Comparison of ENCODE assay signal across 9 mouse cellular contexts in genomic region chr1:20995331-20995986, GRCm38 (mm10). TPM values are rescaled to one million over a fixed set of nuclear protein-coding genes. Genes with fewer than 3 reads are reported as not detected.
DNase-seq lines count a peak whose midpoint lies in the region; ATAC-seq lines count a peak whose summit lies in the region.
"Had no signal": no experiment of that assay in that cellular context is flagged by ENCODE, and none has a peak within 500 bp of the region (broad histone marks: within the 10 kb centered on the region; RNA-seq: fewer than 3 reads in every experiment).

No protein-coding gene starts in this region.

- H3K9ac ChIP-seq in lung, embryonic 16.5 days (ENCODE audit: low read length) = no peak overlapping the region

- no peaks in the 10 kb centered on the region for H3K27me3 ChIP-seq in lung, embryonic 16.5 days (ENCODE audit: control insufficient read depth, insufficient read depth, low read depth, low read length)

- H3K36me3 ChIP-seq in lung, embryonic 16.5 days (ENCODE audit: control insufficient read depth, insufficient read depth, low read length) = no peaks in the 10 kb centered on the region

- peak; percentile 48 for ATAC-seq in lung, embryonic 16.5 days (ENCODE audit: low read depth)

- no peak overlapping the region for H3K4me3 ChIP-seq in lung, embryonic 16.5 days (ENCODE audit: low read length)

- no peak overlapping the region for H3K4me2 ChIP-seq in lung, embryonic 16.5 days (ENCODE audit: low read depth, low read length)

- no peak overlapping the region for H3K27ac ChIP-seq in lung, embryonic 16.5 days (ENCODE audit: low read length)

- H3K4me1 ChIP-seq in lung, embryonic 16.5 days (replicated peaks; ENCODE audit: control insufficient read depth, insufficient read depth, low read length) = peaks cover 2% of the 10 kb centered on the region; the same call in 1 of the 2 replicates

- peak; percentile 27 for DNase-seq in adrenal gland, postnatal 14 days
- no peak for DNase-seq in adrenal gland, postnatal 25 days
- peak; percentile 19 for DNase-seq in retina, postnatal 1 day
- no peak for DNase-seq in retina, embryonic 14.5 days (ENCODE audit: low spot score)
- DNase-seq in layer of hippocampus, adult 11-12 months (ENCODE audit: low spot score) = no peak
- no peak for DNase-seq in frontal cortex, adult 2 months (ENCODE audit: extremely low spot score in 1 of 2, low spot score in 1 of 2)
- DNase-seq in embryo, embryonic 10 days (ENCODE audit: low spot score) = no peak
- DNase-seq: adrenal gland, postnatal 10 days had no signal

- WGBS in lung, embryonic 16.5 days = 52% methylated on average over 7 of the region's 7 CpGs

- no peaks in the 10 kb centered on the region for H3K9me3 ChIP-seq in lung, embryonic 16.5 days (ENCODE audit: control insufficient read depth, low read length)

RNA-seq across cellular contexts. Expression of gene Efhc1, which starts 44.0 kb away (rescaled TPM):
- total RNA-seq in adrenal gland, postnatal 14 days (2021) = 1.7 and 1.9 TPM in 2 replicates
- 1.7 and 4.3 TPM in 2 replicates for total RNA-seq in adrenal gland, postnatal 25 days (2021)
- polyA plus RNA-seq in lung, embryonic 16.5 days (2015; fragmentation: Nextera tagmentation; extraction: Ambion mirVana) = 8.1 and 9.9 TPM in 2 replicates
- polyA plus RNA-seq in frontal cortex, adult 2 months (2012; rRNA removed) = 1.7 and 1.8 TPM in 2 replicates

Comparison
In these comparisons a context has a peak if more than half of its experiments do, and no peak if none do; other contexts are left out.
1. DNase-seq: peak in adrenal gland, postnatal 14 days (single experiment) and retina, postnatal 1 day (single experiment); none in adrenal gland, postnatal 25 days (single experiment), retina, embryonic 14.5 days (single experiment), layer of hippocampus, adult 11-12 months (single experiment), frontal cortex, adult 2 months (0 of 2) and embryo, embryonic 10 days (single experiment).